Mouse (Mus musculus): ENCODE data around the gene Tlcd1.
"Not testable (repeated sequence)": the region's sequence is repeated elsewhere in the genome, so short reads cannot be mapped to it uniquely, and the experiment has no call there.

Gene Tlcd1

GRCm38 (mm10) chr11:78175771-78176401 is 625 bp upstream of the Tlcd1 start:
- DNase-seq (ENCODE audit: extremely low read depth, insufficient read length, low spot score), result no peak

GRCm38 (mm10) chr11:78176905-78177331 is 407 bp downstream of the Tlcd1 start:
- no peak for DNase-seq (ENCODE audit: extremely low read depth, insufficient read length, low spot score)

GRCm38 (mm10) chr11:78177437-78177836 is 926 bp downstream of the Tlcd1 start:
- peak; percentile 66 for DNase-seq (ENCODE audit: extremely low read depth, insufficient read length, low spot score)

GRCm38 (mm10) chr11:78177903-78178858 is 1.7 kb downstream of the Tlcd1 start:
- DNase-seq (ENCODE audit: extremely low read depth, insufficient read length, low spot score), result peak; percentile 90

DNA sequence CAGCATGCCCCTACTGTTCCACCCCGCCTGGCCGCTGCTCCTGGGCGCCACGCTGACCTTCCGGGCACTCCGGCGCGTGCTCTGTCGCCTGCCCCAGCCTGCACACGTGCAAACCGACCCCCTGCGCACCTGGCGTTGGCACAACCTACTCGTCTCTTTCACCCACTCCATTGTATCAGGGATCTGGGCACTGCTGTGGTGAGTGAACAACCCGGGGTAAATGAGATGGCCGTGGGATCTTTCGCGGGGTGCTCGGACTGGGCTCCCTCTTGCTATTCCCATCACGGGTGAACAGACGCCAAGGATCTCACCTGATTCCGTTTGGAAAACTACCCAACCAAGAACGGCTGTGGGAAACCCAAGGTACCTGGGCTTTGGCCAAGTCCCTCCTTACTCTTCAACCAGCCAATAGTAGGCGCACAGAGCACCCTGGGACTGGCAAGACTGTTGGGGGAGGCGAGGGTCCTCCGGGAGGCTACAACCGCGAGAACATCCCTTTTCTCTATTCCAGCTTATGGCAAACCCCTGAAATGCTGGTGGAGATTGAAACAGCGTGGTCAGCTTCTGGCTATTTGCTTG is 2.4 kb downstream of the Tlcd1 start:
- peak; percentile 84 for DNase-seq (ENCODE audit: extremely low read depth, insufficient read length, low spot score)

DNA sequence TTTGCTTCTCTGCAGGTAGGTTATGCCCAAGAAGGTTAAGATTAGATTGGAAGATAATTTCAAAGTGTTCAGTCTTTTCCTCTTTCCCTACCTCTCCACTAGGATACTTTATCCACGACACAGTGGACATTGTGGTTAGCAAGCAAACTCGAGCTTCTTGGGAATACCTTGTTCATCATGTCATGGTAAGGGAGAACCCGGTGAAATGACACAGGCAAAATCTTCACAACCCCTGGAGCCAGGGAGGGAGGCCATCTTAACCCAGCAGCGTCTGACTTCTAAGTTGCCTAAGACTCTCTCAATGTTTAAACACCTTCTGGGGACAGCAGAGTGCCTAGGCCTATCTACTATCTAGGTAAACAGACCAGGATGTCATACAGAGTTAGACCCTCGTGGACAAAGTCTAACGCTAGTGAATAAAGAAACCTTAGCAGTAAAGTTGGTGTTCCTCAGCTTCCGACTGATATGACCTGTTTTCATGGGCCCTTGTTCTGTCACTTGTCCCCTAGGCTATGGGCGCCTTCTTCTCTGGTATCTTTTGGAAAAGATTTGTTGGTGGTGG is 3.0 kb downstream of the Tlcd1 start:
- no peak for DNase-seq (ENCODE audit: extremely low read depth, insufficient read length, low spot score)

DNA sequence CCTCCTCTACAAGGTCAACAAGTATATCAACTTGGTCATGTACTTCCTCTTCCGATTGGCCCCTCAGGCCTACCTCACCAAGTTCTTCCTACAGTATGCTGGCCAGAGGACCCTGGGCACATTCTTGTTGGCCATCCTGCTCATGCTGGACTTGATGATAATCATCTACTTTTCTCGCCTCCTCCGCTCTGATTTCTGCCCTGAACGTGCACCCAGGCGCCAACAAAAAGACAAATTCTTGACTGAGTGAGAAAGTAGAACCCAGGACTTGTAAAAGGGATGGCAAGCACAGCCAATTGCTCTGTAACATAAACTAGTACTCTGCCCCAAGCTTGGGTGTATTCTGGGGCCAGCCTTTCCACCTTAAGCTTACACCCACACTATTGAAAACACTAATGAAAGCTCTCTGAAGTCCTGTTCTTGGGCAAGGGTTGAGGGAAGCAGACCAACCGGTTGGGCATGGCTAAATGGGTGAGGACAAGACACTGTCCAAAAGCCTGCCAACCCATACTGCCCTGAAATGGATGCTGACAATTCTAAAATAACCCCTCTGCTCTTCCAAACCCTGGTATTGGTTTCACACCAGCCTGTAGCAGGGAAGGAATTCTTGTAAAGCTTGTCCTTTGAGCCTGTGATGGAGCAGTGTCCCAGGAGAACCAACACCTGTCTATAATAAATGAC is 3.7 kb downstream of the Tlcd1 start:
- no peak for DNase-seq (ENCODE audit: extremely low read depth, insufficient read length, low spot score)

DNA sequence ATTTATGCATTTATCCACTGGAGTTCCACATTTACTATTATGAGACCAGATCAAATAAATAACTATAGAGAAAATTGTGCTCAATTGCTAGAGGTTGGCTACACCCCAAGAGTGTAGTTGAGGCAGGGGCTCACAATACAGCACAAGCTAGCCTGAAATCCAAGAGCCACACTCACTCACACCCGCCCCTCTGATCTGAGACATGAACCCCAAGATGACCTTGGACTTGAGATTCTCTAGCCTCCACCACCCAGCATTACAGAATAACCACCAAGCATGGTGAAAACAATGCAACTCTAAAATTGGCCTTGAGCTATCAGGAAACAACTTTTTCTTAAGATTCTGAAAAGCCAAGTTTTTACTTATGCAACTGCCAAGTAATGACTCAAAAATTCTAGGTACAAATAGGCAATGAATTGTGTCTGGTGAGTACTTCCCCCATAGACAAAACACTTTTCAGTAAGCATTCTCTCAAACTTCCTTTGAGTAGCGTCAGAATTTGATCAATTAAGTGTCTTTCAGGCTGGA is 5.4 kb downstream of the Tlcd1 start:
- no peak for DNase-seq (ENCODE audit: extremely low read depth, insufficient read length, low spot score)

DNA sequence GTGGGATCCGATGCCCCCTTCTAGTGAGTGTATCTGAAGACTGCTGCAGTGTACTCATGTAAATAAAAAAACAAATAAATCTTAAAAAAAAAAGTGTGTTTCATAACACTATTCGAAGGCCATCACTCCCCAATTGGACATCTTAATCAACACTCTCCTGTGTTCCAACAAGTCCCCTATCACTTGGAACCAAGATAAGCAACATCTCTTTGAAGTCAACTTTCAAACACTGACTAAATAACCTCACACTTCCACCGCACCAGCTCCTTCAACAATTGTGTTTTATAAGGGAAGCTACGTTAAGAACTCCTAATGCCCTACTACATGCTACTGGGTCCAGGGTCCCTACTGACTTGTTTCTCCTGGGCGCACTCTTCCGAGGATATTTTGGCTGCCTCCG is 5.9 kb downstream of the Tlcd1 start:
- DNase-seq (ENCODE audit: extremely low read depth, insufficient read length, low spot score), result no peak

- DNase-seq (ENCODE audit: extremely low read depth, insufficient read length, low spot score), result peak; percentile 87
Observed at GRCm38 (mm10) chr11:78182961-78183844, 6.7 kb downstream of the Tlcd1 start, which contains the start of gene Rpl23a. Gene Rpl23a, minus strand, starts transcription at chr11:78183584.

GRCm38 (mm10) chr11:78183884-78184514 is 7.5 kb downstream of the Tlcd1 start:
- DNase-seq (ENCODE audit: extremely low read depth, insufficient read length, low spot score), result no peak

DNA sequence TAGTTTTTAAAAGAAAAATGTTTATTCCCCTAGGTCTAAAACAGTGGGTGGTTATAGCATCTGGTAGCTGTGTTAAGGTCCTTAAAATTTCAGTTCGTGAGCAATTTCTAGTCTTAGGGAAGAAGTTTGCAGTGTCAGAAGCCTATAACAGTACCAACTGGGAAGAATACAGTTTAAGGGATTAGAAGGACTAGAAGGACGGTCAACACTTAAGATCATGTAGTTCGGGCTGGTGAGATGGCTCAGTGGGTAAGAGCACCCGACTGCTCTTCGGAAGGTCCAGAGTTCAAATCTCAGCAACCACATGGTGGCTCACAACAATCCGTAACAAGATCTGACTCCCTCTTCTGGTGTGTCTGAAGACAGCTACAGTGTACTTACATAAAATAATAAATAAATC is 8.2 kb downstream of the Tlcd1 start:
- DNase-seq (ENCODE audit: extremely low read depth, insufficient read length, low spot score), result not testable (repeated sequence)

- peak; percentile 88 for DNase-seq (ENCODE audit: extremely low read depth, insufficient read length, low spot score)
Observed at GRCm38 (mm10) chr11:78188331-78189233, 12.1 kb downstream of the Tlcd1 start, which contains the start of gene Rab34. Gene Rab34, plus strand, starts transcription at chr11:78188430.

DNA sequence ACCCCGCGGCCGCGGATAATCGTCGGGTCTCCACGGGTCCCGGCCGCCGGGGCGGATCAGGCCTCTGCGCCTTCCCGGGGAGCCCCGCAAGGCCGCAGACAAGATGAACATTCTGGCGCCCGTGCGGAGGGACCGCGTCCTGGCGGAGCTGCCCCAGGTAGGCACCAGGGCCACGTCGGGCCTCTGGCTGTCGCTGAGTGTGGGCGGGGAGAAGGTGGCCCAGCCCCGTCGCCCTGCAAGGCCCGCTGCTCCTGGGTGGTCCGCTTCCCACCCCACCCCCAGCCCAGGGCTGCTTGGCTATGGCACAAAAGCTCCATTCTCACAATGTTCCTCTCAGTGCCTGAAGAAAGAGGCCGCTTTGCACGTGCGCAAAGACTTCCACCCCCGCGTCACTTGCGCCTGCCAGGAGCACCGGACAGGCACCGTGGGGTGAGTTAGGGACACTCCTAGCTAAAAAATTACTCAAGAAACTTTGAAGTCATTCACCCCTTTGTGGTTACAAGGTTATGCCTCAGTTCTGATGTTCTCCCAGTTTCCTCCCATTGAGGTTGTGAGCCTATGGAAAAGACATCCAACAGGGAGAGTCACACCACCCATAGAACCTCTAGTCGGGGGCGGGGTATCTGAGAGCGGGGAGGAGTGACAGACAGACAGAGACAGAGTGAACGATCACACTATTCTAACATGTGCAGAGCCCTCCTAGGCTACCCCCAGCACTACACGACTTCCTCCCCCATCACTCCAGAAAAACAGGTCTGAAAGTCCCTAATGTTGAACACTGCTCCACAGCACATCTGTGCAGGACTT is 12.9 kb downstream of the Tlcd1 start:
- peak; percentile 82 for DNase-seq (ENCODE audit: extremely low read depth, insufficient read length, low spot score)

GRCm38 (mm10) chr11:78190041-78190440 is 13.5 kb downstream of the Tlcd1 start:
- no peak for DNase-seq (ENCODE audit: extremely low read depth, insufficient read length, low spot score)

DNA sequence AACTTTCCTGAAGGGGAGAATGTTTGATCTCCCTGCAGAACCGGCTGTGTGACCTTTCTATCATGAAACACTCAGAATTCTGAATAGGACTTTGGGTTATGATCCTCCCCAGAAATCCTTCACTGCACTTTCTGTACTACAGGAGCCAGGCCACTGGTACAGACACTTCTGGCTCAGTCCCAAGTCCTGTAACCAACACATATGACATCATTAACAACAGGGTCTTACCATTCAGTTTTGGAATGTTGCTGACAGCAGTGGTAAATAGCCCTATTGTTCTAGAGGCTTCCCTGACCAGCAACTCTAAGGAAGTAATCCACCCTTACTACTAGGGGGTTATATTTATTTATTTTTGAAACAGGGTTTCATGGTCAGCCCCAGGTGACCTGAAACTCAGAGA is 16.6 kb downstream of the Tlcd1 start, which contains the start of gene Proca1:
Gene Proca1 (plus strand): TSS at position 280 of the 400 bp plus-strand sequence.
- DNase-seq (ENCODE audit: extremely low read depth, insufficient read length, low spot score), result no peak
